Mouse (Mus musculus): Measurements from ENCODE around the gene Syk. TPM values are rescaled to one million over a fixed set of nuclear protein-coding genes. Genes with fewer than 3 reads are reported as not detected.
A peak's percentile ranks its signal among the peaks of the same experiment; 100 is the strongest.

Gene Syk
- polyA plus RNA-seq, 1 experiment from 2014 or later = 1.8 TPM

- no peak overlapping the region for H3K27ac ChIP-seq
- no peak for ATAC-seq (ENCODE audit: low FRiP score)
- no peaks in the 10 kb centered on the region for H3K27me3 ChIP-seq
- WGBS = 83% methylated on average over 4 of the region's 4 CpGs
- no peak overlapping the region for H3K9ac ChIP-seq
- no peaks in the 10 kb centered on the region for H3K36me3 ChIP-seq
- H3K4me1 ChIP-seq (replicated peaks) = no peaks in the 10 kb centered on the region
- no peak overlapping the region for H3K4me3 ChIP-seq
- H3K4me2 ChIP-seq = no peak overlapping the region
- no peaks in the 10 kb centered on the region for H3K9me3 ChIP-seq
Measured at GRCm38 (mm10) chr13:52673272-52673671, 90.3 kb downstream of the Syk start.

GRCm38 (mm10) chr13:52673856-52674255 is 90.9 kb downstream of the Syk start:
- Histone ChIP-seq H3K9me3 (no peaks in the 10 kb centered on the region), H3K4me1 (replicated peaks) (no peaks in the 10 kb centered on the region), H3K27me3 (no peaks in the 10 kb centered on the region), H3K9ac (no peak overlapping the region), H3K4me2 (no peak overlapping the region), H3K4me3 (no peak overlapping the region), H3K36me3 (no peaks in the 10 kb centered on the region), H3K27ac (no peak overlapping the region)
- no peak for ATAC-seq (ENCODE audit: low FRiP score)
- WGBS = 79% methylated on average over 4 of the region's 4 CpGs

GRCm38 (mm10) chr13:52674839-52675238 is 91.9 kb downstream of the Syk start:
- Histone ChIP-seq H3K4me2 (no peak overlapping the region), H3K9ac (no peak overlapping the region), H3K4me3 (no peak overlapping the region), H3K9me3 (no peaks in the 10 kb centered on the region), H3K36me3 (no peaks in the 10 kb centered on the region), H3K27ac (no peak overlapping the region), H3K4me1 (replicated peaks) (peaks cover 5% of the 10 kb centered on the region; the same call in 1 of the 2 replicates), H3K27me3 (no peaks in the 10 kb centered on the region)
- 52% methylated on average over 12 of the region's 12 CpGs for WGBS
- ATAC-seq (ENCODE audit: low FRiP score) = no peak

GRCm38 (mm10) chr13:52675526-52676294 is 92.7 kb downstream of the Syk start:
- no peak overlapping the region for H3K4me2 ChIP-seq
- H3K9ac ChIP-seq = no peak overlapping the region
- peaks cover 8% of the 10 kb centered on the region; the same call in 1 of the 2 replicates for H3K4me1 ChIP-seq (replicated peaks)
- ATAC-seq (ENCODE audit: low FRiP score) = no peak
- H3K9me3 ChIP-seq = no peaks in the 10 kb centered on the region
- WGBS = 78% methylated on average over 8 of the region's 8 CpGs
- H3K4me3 ChIP-seq = no peak overlapping the region
- H3K27me3 ChIP-seq = peaks cover 2% of the 10 kb centered on the region; the same call in 1 of the 2 replicates
- no peaks in the 10 kb centered on the region for H3K36me3 ChIP-seq
- H3K27ac ChIP-seq = no peak overlapping the region

- Histone ChIP-seq H3K4me2 (no peak overlapping the region), H3K9ac (no peak overlapping the region), H3K27ac (no peak overlapping the region), H3K9me3 (no peaks in the 10 kb centered on the region), H3K4me3 (no peak overlapping the region), H3K36me3 (no peaks in the 10 kb centered on the region), H3K27me3 (peaks cover 5% of the 10 kb centered on the region; the same call in 1 of the 2 replicates), H3K4me1 (replicated peaks) (peaks cover 8% of the 10 kb centered on the region)
- ATAC-seq (ENCODE audit: low FRiP score) = no peak
- WGBS = 71% methylated on average over 5 of the region's 5 CpGs
Measured at GRCm38 (mm10) chr13:52676671-52677445, 93.9 kb downstream of the Syk start.

- 40% methylated on average over 5 of the region's 5 CpGs for WGBS
- 0 out of 2 replicates have a peak, but pooled peaks have one; percentile 82 for ATAC-seq (ENCODE audit: low FRiP score)
- no peak overlapping the region for H3K4me3 ChIP-seq
Measured at GRCm38 (mm10) chr13:52679906-52680305, 96.9 kb downstream of the Syk start.

GRCm38 (mm10) chr13:52682107-52682506 is 99.1 kb downstream of the Syk start:
- WGBS = 24% methylated on average over 5 of the region's 5 CpGs
- ATAC-seq (ENCODE audit: low FRiP score) = no peak
- Histone ChIP-seq H3K4me3 (no peak overlapping the region), H3K4me2 (no peak overlapping the region), H3K9ac (no peak overlapping the region), H3K36me3 (no peaks in the 10 kb centered on the region), H3K9me3 (no peaks in the 10 kb centered on the region), H3K27me3 (peaks cover 5% of the 10 kb centered on the region; the same call in 1 of the 2 replicates), H3K27ac (no peak overlapping the region), H3K4me1 (replicated peaks) (peaks cover 11% of the 10 kb centered on the region)

More at GRCm38 (mm10) chr13:52679906-52680305, 96.9 kb downstream of the Syk start:
- H3K4me1 ChIP-seq (replicated peaks) = peaks cover 11% of the 10 kb centered on the region
- H3K27ac ChIP-seq = no peak overlapping the region
- peaks cover 5% of the 10 kb centered on the region; the same call in 1 of the 2 replicates for H3K27me3 ChIP-seq
- H3K9ac ChIP-seq = no peak overlapping the region
- no peaks in the 10 kb centered on the region for H3K9me3 ChIP-seq
- no peaks in the 10 kb centered on the region for H3K36me3 ChIP-seq
- no peak overlapping the region for H3K4me2 ChIP-seq

- Histone ChIP-seq H3K4me3 (no peak overlapping the region), H3K4me2 (no peak overlapping the region), H3K27ac (no peak overlapping the region), H3K9me3 (no peaks in the 10 kb centered on the region), H3K9ac (no peak overlapping the region), H3K4me1 (replicated peaks) (no peaks in the 10 kb centered on the region), H3K27me3 (no peaks in the 10 kb centered on the region), H3K36me3 (no peaks in the 10 kb centered on the region)
- 96% methylated on average over 13 of the region's 13 CpGs for WGBS
- no peak for ATAC-seq (ENCODE audit: low FRiP score)
Measured at GRCm38 (mm10) chr13:52690425-52690824, 107.5 kb downstream of the Syk start.

- Histone ChIP-seq H3K4me3 (no peak overlapping the region), H3K36me3 (no peaks in the 10 kb centered on the region), H3K27ac (no peak overlapping the region), H3K4me1 (replicated peaks) (no peaks in the 10 kb centered on the region), H3K9me3 (no peaks in the 10 kb centered on the region), H3K27me3 (no peaks in the 10 kb centered on the region), H3K9ac (no peak overlapping the region), H3K4me2 (no peak overlapping the region)
- no peak for ATAC-seq (ENCODE audit: low FRiP score)
- 86% methylated on average over 6 of the region's 6 CpGs for WGBS
Measured at GRCm38 (mm10) chr13:52692311-52692710, 109.3 kb downstream of the Syk start.

GRCm38 (mm10) chr13:52694857-52695256 is 111.9 kb downstream of the Syk start:
- no peak overlapping the region for H3K9ac ChIP-seq
- WGBS = 88% methylated on average over 6 of the region's 6 CpGs
- ATAC-seq (ENCODE audit: low FRiP score) = no peak

More at GRCm38 (mm10) chr13:52694857-52695256, 111.9 kb downstream of the Syk start:
- no peaks in the 10 kb centered on the region for H3K9me3 ChIP-seq
- no peak overlapping the region for H3K4me3 ChIP-seq
- H3K36me3 ChIP-seq = no peaks in the 10 kb centered on the region
- no peaks in the 10 kb centered on the region for H3K27me3 ChIP-seq
- H3K4me2 ChIP-seq = no peak overlapping the region
- H3K4me1 ChIP-seq (replicated peaks) = no peaks in the 10 kb centered on the region
- no peak overlapping the region for H3K27ac ChIP-seq
